Mouse (Mus musculus) fat pad, adult 2 months (tissue): ENCODE measurements around the gene Arl4c.
A peak's percentile ranks its signal among the peaks of the same experiment; 100 is the strongest.
"Not testable (repeated sequence)": the region's sequence is repeated elsewhere in the genome, so short reads cannot be mapped to it uniquely, and the experiment has no call there.

Experiments
- DNase-seq: peaks from one replicate; pipeline ENCODE4 v3.0.0-alpha.2; 2011; ENCODE audit warnings: low read depth, low spot score; ENCODE audit errors: extremely low read depth

Gene Arl4c

GRCm38 (mm10) chr1:88656096-88656480 is 45.9 kb downstream of the Arl4c start:
- DNase-seq, result no peak

GRCm38 (mm10) chr1:88655473-88656095 is 46.4 kb downstream of the Arl4c start:
- DNase-seq, result no peak

DNA sequence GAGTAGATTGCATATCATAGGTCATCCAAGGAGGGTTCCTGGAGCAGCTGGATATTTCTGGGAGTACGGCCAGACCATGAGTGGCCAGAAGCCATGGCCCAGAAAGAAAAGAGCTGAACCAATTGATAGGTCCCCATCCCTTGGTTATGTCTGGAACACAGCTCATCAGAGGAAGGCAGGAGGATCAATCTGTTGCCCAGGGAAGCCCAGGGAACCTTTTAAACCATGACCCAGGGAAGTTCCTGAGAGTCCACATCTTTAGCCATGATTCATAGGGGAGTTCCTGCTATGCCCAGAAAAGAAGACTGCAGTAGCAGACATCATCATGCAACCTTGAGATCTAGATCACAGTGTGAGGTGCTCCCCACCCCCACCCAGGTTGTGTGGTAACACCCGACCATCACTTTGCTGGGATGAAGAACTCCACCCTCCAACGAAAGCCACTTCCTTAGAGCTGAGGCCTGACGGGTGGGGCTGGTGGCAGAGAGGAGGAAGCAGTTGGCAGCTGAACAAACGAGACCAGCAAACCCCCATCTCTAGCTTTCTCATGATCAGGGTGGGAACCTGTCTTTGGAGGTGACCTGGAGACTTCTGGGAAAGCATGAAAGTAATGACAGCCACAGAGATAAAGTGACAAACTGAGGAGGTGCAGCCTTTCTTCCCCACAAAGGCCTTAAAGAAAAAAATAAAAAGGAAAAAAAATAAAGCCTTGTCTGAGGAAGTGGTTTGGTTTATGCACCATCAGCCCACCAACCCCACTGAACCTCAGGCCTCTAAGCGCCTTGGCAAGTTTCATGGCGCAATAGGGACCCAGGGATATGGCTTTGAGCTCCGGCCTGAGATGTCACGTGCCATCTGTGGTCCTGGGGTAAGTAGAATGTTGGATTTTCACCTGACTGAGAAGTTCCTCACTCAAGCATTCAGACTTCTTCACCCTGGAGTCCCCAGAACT is 47.2 kb downstream of the Arl4c start:
- no peak for DNase-seq

- no peak for DNase-seq
Observed at GRCm38 (mm10) chr1:88653614-88654520, 48.2 kb downstream of the Arl4c start.

DNA sequence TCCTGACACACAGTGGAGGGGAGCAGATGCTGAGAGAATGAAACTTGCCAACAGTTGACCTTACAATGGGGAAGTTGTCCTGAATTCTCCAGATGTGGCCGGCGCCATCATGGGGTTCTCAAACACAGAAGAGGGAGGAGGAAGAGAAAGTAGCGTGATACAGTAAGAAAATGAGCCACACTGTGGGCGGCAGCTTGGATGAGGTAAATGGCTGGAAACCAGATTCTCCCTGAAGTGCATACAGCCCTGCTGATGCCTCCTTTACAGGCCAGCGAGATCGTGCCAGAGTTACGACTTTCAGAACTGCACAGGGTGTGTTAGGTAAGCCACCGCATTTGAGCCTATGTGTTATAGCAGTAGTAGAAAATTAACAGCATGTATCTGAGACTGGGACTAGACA is 49.3 kb downstream of the Arl4c start:
- no peak for DNase-seq

DNA sequence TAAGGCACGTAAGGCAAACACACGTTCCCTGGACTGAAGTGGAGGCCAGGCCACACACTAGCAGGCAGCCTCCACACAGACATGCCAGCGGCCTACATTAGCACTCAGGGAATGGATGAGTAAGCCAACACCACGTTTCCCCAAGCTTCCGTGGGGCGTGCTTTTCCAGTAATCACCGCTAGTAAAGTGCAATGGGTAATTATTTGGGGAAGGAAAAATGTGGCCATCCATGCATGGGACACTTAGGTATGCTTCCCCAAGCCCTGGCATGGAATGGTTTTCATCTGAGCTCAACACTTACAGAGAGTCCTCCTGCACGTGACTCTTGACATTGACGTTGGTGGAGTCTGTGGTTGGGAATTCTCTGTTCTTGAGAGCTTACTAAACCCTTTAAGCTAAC is 50.4 kb downstream of the Arl4c start:
- DNase-seq, result no peak

DNA sequence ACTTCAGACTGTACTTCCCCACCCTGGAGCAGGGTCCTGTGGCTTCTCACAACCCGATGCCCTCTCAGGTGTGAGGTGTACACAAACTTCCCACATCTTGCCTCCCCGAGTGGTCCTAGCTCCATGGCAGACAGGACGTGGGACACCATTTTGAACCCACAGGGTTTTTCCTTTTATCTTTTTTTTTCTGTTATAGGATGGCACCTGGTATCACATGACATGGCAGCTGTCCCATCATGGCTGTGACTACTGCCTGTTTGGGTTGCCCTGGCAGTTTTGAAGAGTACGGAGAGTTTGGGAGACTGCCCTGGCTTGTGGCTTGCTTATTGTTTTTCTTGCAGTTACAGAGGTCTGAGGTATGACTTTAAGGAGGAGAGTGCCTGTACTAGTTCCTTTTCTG is 53.3 kb downstream of the Arl4c start:
- DNase-seq, result no peak

GRCm38 (mm10) chr1:88645599-88646119 is 56.4 kb downstream of the Arl4c start:
- no peak for DNase-seq

- no peak for DNase-seq
Observed at GRCm38 (mm10) chr1:88644417-88644816, 57.6 kb downstream of the Arl4c start.

GRCm38 (mm10) chr1:88643181-88643823 is 58.7 kb downstream of the Arl4c start:
- DNase-seq, result no peak

- no peak for DNase-seq
Observed at GRCm38 (mm10) chr1:88642735-88643134, 59.3 kb downstream of the Arl4c start.

DNA sequence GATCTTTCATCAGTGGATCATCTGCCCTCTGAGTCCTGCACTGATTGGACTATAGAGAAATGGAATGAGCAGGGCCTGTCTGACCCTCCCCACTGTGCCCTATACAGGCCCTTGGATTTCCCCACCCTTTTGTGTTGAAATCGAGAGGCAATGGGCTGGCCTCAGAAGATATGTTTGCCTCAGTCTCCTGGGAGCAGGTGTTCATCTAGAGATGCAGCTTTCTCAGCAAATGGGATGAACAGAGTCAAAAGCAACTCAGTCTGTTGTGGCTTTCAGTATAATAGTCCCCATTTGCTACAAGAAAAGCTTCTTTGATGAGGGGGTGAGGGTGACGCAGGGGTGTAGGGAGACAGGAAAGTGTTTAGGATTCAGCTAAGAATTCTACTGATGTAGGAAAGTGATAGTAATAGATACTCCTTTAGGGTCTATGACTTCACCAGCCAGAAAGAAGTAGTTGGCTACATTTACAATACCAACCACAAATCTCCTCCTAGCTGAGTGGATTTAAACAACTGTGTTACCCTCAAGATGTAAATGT is 60.3 kb downstream of the Arl4c start:
- no peak for DNase-seq

DNA sequence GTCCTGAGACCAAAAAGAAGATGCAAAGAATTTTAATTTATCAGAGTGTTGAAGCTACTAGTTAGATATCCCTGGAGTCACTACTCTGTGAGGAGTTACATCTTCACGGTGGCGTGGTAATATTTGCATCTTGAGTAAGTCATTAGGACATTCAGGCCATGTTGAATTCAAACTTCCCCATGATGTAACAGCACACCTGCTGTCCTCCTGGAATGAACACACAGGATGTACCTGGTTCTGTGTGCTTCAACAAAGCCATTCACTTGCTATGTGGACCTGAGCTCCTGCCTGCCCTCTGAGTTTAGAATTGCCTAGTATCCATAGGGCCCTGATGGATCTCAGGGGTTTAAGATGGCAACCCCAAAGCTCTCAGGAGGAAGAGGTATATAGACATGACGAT is 60.8 kb downstream of the Arl4c start:
- no peak for DNase-seq

DNA sequence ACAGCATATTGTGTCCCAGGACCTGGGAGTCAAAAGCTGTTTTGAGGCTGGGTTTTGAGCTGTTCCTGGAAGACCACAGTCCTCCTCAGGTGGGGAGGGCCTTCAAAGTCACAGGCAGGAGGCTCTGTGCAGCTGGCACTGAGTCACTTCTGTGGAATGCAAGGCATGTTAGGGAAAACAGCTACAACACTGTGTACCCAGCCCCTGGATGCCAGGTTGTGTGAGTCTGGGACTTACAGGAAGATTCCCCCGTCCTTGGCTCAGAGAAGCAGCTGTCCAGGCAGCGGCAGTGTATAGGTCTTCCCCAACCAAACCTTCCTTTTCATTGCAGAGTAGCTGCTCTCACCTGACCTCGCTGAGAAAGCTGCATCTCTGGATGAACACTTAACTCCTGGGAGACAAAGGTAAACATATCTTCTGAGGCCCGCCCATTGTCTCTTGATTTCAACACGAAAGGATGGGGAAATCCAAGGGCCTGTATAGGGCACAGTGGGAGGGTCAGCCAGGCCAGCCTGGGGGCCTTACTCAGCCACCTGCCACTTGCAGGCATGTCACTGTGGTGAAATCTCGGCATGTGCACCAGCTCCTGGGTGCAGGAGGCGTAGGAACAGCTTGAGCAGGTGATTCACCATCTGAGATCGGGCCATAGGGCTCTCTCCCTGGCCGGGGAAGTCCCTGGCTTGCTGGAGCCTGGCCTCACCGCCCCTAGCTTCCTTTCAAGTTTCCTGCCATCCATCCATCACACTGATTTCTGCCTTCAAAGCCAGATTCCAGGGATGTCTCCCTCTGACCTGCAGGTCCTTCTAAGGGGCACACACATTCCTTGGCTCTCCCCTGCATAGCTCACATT is 62.4 kb downstream of the Arl4c start:
- peak; percentile 78 for DNase-seq

- DNase-seq, result no peak
Observed at GRCm38 (mm10) chr1:88638622-88639021, 63.4 kb downstream of the Arl4c start.

GRCm38 (mm10) chr1:88636579-88637161 is 65.4 kb downstream of the Arl4c start:
- not testable (repeated sequence) for DNase-seq

- no peak for DNase-seq
Observed at GRCm38 (mm10) chr1:88635659-88636058, 66.4 kb downstream of the Arl4c start.

DNA sequence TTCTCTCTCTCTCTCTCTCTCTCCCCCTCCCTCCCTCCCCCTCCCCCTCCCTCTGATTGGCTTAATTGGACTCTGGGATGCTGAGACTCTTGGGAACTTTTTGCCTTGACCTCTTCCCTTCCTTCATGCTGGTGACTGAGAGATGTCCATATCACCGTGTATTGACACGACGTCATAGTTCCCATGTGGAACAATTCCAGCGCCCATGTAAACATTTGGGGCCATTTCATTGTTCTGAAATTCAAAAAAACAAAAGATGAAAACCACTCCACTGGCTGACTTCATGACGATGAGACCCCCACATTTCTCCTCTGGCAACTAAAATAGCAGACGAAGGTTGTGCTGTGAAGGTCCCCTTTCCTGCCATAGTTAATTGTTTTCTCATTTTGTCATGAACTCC is 69.2 kb downstream of the Arl4c start:
- DNase-seq, result no peak

- DNase-seq, result no peak
Observed at GRCm38 (mm10) chr1:88629966-88630488, 72.0 kb downstream of the Arl4c start.
